Mouse (Mus musculus): ENCODE measurements around the gene Arhgef40. TPM values are rescaled to one million over a fixed set of nuclear protein-coding genes. Genes with fewer than 3 reads are reported as not detected.

Arhgef40 gene
- 58.5 and 70.4 TPM in 2 replicates for polyA plus RNA-seq (2015; fragmentation: Nextera tagmentation; extraction: Ambion mirVana)

- Histone ChIP-seq H3K9ac (replicated peaks; ENCODE audit: low read depth, low read length) (peak within 1 kb of the TSS; percentile 89), H3K4me2 (ENCODE audit: low read length) (peak within 1 kb of the TSS; percentile 83), H3K4me1 (replicated peaks; ENCODE audit: control insufficient read depth, insufficient read depth, low read length) (peaks cover 27% of the 10 kb centered on the region), H3K4me3 (replicated peaks; ENCODE audit: low read length) (peak within 1 kb of the TSS; percentile 62), H3K27me3 (replicated peaks; ENCODE audit: control insufficient read depth, insufficient read depth, low read length) (no peaks in the 10 kb centered on the region), H3K36me3 (ENCODE audit: control insufficient read depth, insufficient read depth) (no peaks in the 10 kb centered on the region), H3K27ac (ENCODE audit: low read length) (peak within 1 kb of the TSS; percentile 88), H3K9me3 (ENCODE audit: control insufficient read depth, low read length) (no peaks in the 10 kb centered on the region)
- under 1% methylated on average over 72 of the region's 74 CpGs for WGBS
- ATAC-seq, result peak; percentile 87
These were observed at the start of gene Arhgef40 for GRCm38 (mm10) chr14:51984247-51985231. Gene Arhgef40 (plus strand): TSS chr14:51984719.

- Histone ChIP-seq H3K4me2 (ENCODE audit: low read length) (no peak overlapping the region), H3K9me3 (ENCODE audit: control insufficient read depth, low read length) (no peaks in the 10 kb centered on the region), H3K27ac (ENCODE audit: low read length) (no peak overlapping the region), H3K4me3 (replicated peaks; ENCODE audit: low read length) (no peak overlapping the region), H3K36me3 (ENCODE audit: control insufficient read depth, insufficient read depth) (no peaks in the 10 kb centered on the region), H3K9ac (replicated peaks; ENCODE audit: low read depth, low read length) (no peak overlapping the region), H3K4me1 (replicated peaks; ENCODE audit: control insufficient read depth, insufficient read depth, low read length) (no peaks in the 10 kb centered on the region), H3K27me3 (replicated peaks; ENCODE audit: control insufficient read depth, insufficient read depth, low read length) (no peaks in the 10 kb centered on the region)
- ATAC-seq, result no peak
- 88% methylated on average over 9 of the region's 9 CpGs for WGBS
These were observed 45.5 kb upstream of the Arhgef40 start for GRCm38 (mm10) chr14:51939005-51939404.

- no peak overlapping the region for H3K4me3 ChIP-seq (replicated peaks; ENCODE audit: low read length)
- no peak for ATAC-seq
- no peak overlapping the region for H3K4me2 ChIP-seq (ENCODE audit: low read length)
- H3K27ac ChIP-seq (ENCODE audit: low read length), result no peak overlapping the region
- no peaks in the 10 kb centered on the region for H3K9me3 ChIP-seq (ENCODE audit: control insufficient read depth, low read length)
- no peaks in the 10 kb centered on the region for H3K36me3 ChIP-seq (ENCODE audit: control insufficient read depth, insufficient read depth)
- H3K9ac ChIP-seq (replicated peaks; ENCODE audit: low read depth, low read length), result no peak overlapping the region
- 43% methylated on average over 8 of the region's 8 CpGs for WGBS
- H3K4me1 ChIP-seq (replicated peaks; ENCODE audit: control insufficient read depth, insufficient read depth, low read length), result no peaks in the 10 kb centered on the region
- H3K27me3 ChIP-seq (replicated peaks; ENCODE audit: control insufficient read depth, insufficient read depth, low read length), result no peaks in the 10 kb centered on the region
These were observed 43.5 kb upstream of the Arhgef40 start for GRCm38 (mm10) chr14:51940944-51941560.

GRCm38 (mm10) chr14:51941577-51941976, 42.9 kb upstream of the Arhgef40 start:
- ATAC-seq, result no peak
- Histone ChIP-seq H3K27ac (ENCODE audit: low read length) (no peak overlapping the region), H3K4me2 (ENCODE audit: low read length) (no peak overlapping the region), H3K4me1 (replicated peaks; ENCODE audit: control insufficient read depth, insufficient read depth, low read length) (no peaks in the 10 kb centered on the region), H3K4me3 (replicated peaks; ENCODE audit: low read length) (no peak overlapping the region), H3K9me3 (ENCODE audit: control insufficient read depth, low read length) (no peaks in the 10 kb centered on the region), H3K36me3 (ENCODE audit: control insufficient read depth, insufficient read depth) (no peaks in the 10 kb centered on the region), H3K9ac (replicated peaks; ENCODE audit: low read depth, low read length) (no peak overlapping the region), H3K27me3 (replicated peaks; ENCODE audit: control insufficient read depth, insufficient read depth, low read length) (no peaks in the 10 kb centered on the region)
- 56% methylated on average over 9 of the region's 9 CpGs for WGBS

GRCm38 (mm10) chr14:51942236-51942635, 42.3 kb upstream of the Arhgef40 start:
- Histone ChIP-seq H3K9me3 (ENCODE audit: control insufficient read depth, low read length) (no peaks in the 10 kb centered on the region), H3K4me1 (replicated peaks; ENCODE audit: control insufficient read depth, insufficient read depth, low read length) (no peaks in the 10 kb centered on the region), H3K36me3 (ENCODE audit: control insufficient read depth, insufficient read depth) (no peaks in the 10 kb centered on the region), H3K4me3 (replicated peaks; ENCODE audit: low read length) (no peak overlapping the region), H3K27me3 (replicated peaks; ENCODE audit: control insufficient read depth, insufficient read depth, low read length) (no peaks in the 10 kb centered on the region), H3K4me2 (ENCODE audit: low read length) (no peak overlapping the region), H3K9ac (replicated peaks; ENCODE audit: low read depth, low read length) (no peak overlapping the region), H3K27ac (ENCODE audit: low read length) (no peak overlapping the region)
- ATAC-seq, result no peak
- 72% methylated on average over 7 of the region's 7 CpGs for WGBS

- no peak overlapping the region for H3K9ac ChIP-seq (replicated peaks; ENCODE audit: low read depth, low read length)
- 84% methylated on average over 6 of the region's 6 CpGs for WGBS
- no peaks in the 10 kb centered on the region for H3K27me3 ChIP-seq (replicated peaks; ENCODE audit: control insufficient read depth, insufficient read depth, low read length)
- H3K36me3 ChIP-seq (ENCODE audit: control insufficient read depth, insufficient read depth), result no peaks in the 10 kb centered on the region
- no peak overlapping the region for H3K4me2 ChIP-seq (ENCODE audit: low read length)
- no peaks in the 10 kb centered on the region for H3K9me3 ChIP-seq (ENCODE audit: control insufficient read depth, low read length)
- no peak overlapping the region for H3K4me3 ChIP-seq (replicated peaks; ENCODE audit: low read length)
- ATAC-seq, result no peak
- H3K27ac ChIP-seq (ENCODE audit: low read length), result no peak overlapping the region
- no peaks in the 10 kb centered on the region for H3K4me1 ChIP-seq (replicated peaks; ENCODE audit: control insufficient read depth, insufficient read depth, low read length)
These were observed 41.2 kb upstream of the Arhgef40 start for GRCm38 (mm10) chr14:51943336-51943735.

GRCm38 (mm10) chr14:51960316-51960715, 24.2 kb upstream of the Arhgef40 start:
- ATAC-seq, result no peak
- Histone ChIP-seq H3K27ac (ENCODE audit: low read length) (no peak overlapping the region), H3K36me3 (ENCODE audit: control insufficient read depth, insufficient read depth) (no peaks in the 10 kb centered on the region), H3K27me3 (replicated peaks; ENCODE audit: control insufficient read depth, insufficient read depth, low read length) (no peaks in the 10 kb centered on the region), H3K9ac (replicated peaks; ENCODE audit: low read depth, low read length) (no peak overlapping the region), H3K4me3 (replicated peaks; ENCODE audit: low read length) (no peak overlapping the region), H3K4me2 (ENCODE audit: low read length) (no peak overlapping the region), H3K4me1 (replicated peaks; ENCODE audit: control insufficient read depth, insufficient read depth, low read length) (no peaks in the 10 kb centered on the region), H3K9me3 (ENCODE audit: control insufficient read depth, low read length) (no peaks in the 10 kb centered on the region)
- 83% methylated on average over 2 of the region's 2 CpGs for WGBS

- Histone ChIP-seq H3K9ac (replicated peaks; ENCODE audit: low read depth, low read length) (no peak overlapping the region), H3K36me3 (ENCODE audit: control insufficient read depth, insufficient read depth) (no peaks in the 10 kb centered on the region), H3K4me1 (replicated peaks; ENCODE audit: control insufficient read depth, insufficient read depth, low read length) (no peaks in the 10 kb centered on the region), H3K9me3 (ENCODE audit: control insufficient read depth, low read length) (no peaks in the 10 kb centered on the region), H3K27ac (ENCODE audit: low read length) (no peak overlapping the region), H3K27me3 (replicated peaks; ENCODE audit: control insufficient read depth, insufficient read depth, low read length) (no peaks in the 10 kb centered on the region), H3K4me3 (replicated peaks; ENCODE audit: low read length) (no peak overlapping the region), H3K4me2 (ENCODE audit: low read length) (no peak overlapping the region)
- WGBS, result 62% methylated on average over 3 of the region's 3 CpGs
- no peak for ATAC-seq
These were observed 17.1 kb upstream of the Arhgef40 start for GRCm38 (mm10) chr14:51967400-51967799.

GRCm38 (mm10) chr14:51979252-51979651, 5.3 kb upstream of the Arhgef40 start:
- Histone ChIP-seq H3K4me1 (replicated peaks; ENCODE audit: control insufficient read depth, insufficient read depth, low read length) (peaks cover 7% of the 10 kb centered on the region), H3K4me2 (ENCODE audit: low read length) (no peak overlapping the region), H3K9me3 (ENCODE audit: control insufficient read depth, low read length) (no peaks in the 10 kb centered on the region), H3K9ac (replicated peaks; ENCODE audit: low read depth, low read length) (no peak overlapping the region), H3K27ac (ENCODE audit: low read length) (no peak overlapping the region), H3K27me3 (replicated peaks; ENCODE audit: control insufficient read depth, insufficient read depth, low read length) (no peaks in the 10 kb centered on the region), H3K36me3 (ENCODE audit: control insufficient read depth, insufficient read depth) (no peaks in the 10 kb centered on the region), H3K4me3 (replicated peaks; ENCODE audit: low read length) (no peak overlapping the region)
- 92% methylated on average over 3 of the region's 3 CpGs for WGBS
- no peak for ATAC-seq

Data from forebrain, embryonic 16.5 days (tissue).